Mouse (Mus musculus) MEL-GATA-1-ER (cell line): ENCODE data around the gene Ptk6.
"Not testable (repeated sequence)": the region's sequence is repeated elsewhere in the genome, so short reads cannot be mapped to it uniquely, and the experiment has no call there.

Experiments
- DNase-seq: peaks from one replicate; pipeline ENCODE4 v3.0.0-alpha.2; 2012; ENCODE audit warnings: low read depth; ENCODE audit errors: extremely low read depth

Ptk6 gene

GRCm38 (mm10) chr2:181219538-181220216, 17.1 kb upstream of the Ptk6 start, which contains the start of gene Fndc11:
TSS of gene Fndc11 (plus strand) at chr2:181220013.
- DNase-seq: no peak

GRCm38 (mm10) chr2:181218881-181219485, 16.4 kb upstream of the Ptk6 start:
- DNase-seq: no peak

DNA sequence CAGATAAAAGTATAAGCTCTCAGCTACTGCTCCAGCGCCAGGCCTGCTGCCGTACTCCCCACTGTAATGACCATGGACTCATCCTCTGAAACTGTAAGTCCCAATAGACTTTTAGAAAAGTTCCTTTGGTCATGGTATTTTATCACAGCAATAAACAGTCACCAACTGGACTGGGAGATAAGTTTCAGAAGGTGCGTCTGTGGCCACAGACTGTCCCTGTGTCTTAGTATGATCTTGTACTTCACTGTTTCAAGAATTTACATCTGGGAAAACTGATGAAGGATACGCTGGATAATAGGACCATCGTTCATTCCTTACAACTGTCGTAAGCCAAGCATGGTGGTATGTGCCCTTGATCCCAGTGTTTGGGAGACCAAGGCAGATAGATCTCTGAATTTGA, 13.4 kb upstream of the Ptk6 start:
- DNase-seq: no peak

- no peak for DNase-seq
Measured at GRCm38 (mm10) chr2:181213021-181213445, 10.4 kb upstream of the Ptk6 start, which contains the start of gene Srms. TSS of gene Srms (minus strand) at chr2:181213185.

GRCm38 (mm10) chr2:181212389-181213020, 9.9 kb upstream of the Ptk6 start:
- no peak for DNase-seq

DNA sequence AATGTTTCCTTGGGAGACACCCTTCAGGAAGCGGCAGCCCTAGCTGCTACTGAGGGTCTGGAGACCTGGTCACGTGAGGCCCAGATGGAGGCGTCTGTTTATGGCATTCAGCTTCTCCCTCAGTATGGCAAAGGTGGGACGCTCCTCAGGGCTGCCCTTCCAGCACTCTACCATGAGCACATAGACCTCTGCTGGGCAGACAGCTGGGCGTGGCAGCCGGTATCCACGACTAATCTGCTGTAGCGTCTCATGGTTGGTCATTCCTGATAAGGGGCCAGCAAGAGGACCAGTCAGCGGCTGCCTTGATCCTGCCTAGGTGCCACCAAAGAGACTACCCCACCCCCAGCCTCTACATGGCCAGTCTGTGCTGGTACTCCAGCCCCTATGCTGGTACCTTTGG, 3.5 kb upstream of the Ptk6 start:
- no peak for DNase-seq

GRCm38 (mm10) chr2:181205678-181206077, 3.1 kb upstream of the Ptk6 start:
- no peak for DNase-seq

DNA sequence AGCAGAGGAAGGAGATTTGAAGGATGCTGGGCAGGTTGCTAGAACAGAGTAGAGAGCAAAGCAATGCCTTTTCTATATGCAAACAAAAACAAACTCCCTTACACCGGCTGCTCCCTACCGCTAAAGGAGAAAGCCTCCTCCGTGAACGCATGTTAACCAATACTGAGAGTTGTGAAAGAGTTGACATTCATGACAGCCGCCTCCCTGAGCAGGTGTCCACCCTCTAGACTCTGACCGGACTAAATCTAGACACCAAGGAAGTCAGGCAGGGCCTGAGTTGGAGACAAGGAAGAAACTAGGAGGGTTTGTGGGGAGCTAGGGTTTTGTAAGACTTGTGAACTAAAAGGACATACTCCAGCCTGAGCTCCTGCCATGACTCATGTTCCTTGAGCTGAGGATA, 297 bp upstream of the Ptk6 start:
- DNase-seq: no peak

DNA sequence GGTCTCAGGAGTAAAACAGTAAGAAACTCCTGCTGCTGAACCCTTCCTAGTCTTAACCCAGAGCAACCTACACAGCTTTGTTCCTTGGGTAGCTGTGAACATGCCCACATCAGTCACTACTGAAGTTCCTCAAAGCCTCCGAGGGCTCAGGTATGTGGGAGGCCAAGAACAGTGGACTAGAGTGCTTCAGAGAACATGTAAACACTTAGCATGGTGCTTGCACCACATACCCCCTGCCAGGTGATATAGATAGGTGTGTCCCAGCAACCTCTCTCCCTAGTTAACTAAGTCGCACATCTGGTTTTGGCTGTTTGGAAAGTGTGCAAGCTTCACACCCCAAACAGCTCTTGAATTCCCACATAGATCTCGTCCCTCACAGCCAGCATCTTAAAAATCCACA, 983 bp downstream of the Ptk6 start:
- DNase-seq: no peak

DNA sequence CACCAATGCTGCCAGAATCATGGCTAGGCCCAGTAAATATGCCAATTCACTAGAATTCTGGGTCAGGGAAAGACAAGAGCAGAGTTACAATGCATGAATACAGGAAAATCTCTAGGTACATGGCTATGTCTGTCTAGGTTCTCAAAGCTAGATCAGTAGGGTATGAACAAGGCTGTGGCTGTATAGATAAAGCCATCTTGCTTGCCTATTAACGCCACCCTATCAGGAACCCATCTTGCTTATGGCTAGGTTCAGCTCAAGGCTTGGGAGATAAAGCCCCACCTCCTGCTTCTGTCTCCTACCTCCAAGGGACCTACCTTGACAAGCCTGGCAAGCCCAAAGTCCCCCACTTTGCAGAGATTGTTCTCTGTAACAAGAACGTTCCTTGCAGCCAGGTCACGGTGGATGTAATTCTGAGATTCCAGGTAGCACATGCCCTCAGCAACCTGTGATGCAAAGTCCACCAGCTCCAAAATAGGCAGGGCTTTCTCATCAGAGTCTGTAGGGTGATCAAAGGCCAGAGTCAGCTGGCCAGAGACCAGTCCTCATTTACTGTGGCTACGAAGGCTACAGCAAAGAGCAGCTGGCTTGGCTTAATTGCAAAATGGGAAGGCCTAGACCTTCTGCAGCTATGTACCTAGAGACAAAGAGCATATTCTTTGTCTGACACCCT, 5.8 kb downstream of the Ptk6 start:
- no peak for DNase-seq

GRCm38 (mm10) chr2:181193044-181193443, 9.5 kb downstream of the Ptk6 start:
- DNase-seq: no peak

DNA sequence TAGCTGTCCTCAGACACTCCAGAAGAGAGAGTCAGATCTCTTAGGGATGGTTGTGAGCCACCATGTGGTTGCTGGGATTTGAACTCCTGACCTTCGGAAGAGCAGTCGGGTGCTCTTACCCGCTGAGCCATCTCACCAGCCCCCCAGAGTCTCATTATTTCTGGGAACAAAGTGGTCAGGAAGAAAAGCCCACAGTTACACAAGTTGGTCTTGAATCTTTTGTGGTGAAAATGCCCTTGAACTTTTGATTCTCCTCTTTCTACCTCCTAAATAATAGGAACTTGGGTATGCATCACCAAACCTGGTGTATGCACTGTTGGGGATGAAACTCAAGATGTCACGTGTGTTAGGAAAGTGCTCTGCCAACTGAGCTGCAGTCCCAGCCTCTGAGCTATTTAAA, 10.7 kb downstream of the Ptk6 start:
- DNase-seq: no peak

- not testable (repeated sequence) for DNase-seq
Measured at GRCm38 (mm10) chr2:181191385-181191784, 11.2 kb downstream of the Ptk6 start.

DNA sequence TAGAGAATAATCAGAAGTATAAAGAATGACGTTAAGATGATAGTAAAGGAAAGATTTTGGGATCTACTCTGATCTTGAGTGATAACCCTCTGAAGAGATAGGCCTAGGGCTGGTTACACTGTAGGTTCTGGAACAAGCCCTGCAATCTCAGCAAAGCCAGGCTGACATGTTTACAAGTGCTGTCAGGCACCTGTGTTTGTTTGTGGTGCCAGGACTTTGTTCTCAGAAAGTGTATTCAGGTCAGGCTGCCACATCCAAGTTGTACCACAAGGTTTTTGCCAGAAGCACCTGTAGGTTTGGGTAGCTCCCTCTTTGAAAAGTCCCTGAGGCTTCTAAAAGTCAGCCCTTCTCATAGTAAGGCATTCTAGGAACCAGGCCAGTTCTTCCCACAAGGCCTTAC, 13.3 kb downstream of the Ptk6 start:
- no peak for DNase-seq

DNA sequence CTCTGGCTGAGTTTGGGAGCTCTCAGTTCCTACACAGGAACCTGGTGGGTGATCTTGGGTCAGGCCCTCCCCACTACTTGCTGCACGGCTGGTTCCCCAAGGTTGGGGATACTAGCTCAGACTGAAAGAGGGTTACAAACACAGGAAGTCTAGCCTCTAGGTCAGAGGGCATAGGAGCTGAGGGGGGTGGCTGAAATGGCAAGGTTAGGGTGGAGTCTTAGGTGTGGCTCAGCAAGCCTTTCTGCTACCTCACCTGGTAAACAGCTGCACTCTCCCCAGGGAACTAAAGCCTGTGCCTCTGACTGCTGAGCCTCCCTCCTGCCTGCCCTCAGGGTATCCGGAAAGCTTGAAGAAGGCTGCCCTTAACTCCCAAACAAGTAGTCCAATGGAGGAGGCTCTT, 13.9 kb downstream of the Ptk6 start:
- no peak for DNase-seq

- DNase-seq: peak; percentile 87
Measured at GRCm38 (mm10) chr2:181187121-181188000, 15.2 kb downstream of the Ptk6 start, which contains the start of gene Ppdpf. TSS of gene Ppdpf (plus strand) at chr2:181187247.

- peak; percentile 68 for DNase-seq
Measured at GRCm38 (mm10) chr2:181186635-181187034, 16.0 kb downstream of the Ptk6 start.

DNA sequence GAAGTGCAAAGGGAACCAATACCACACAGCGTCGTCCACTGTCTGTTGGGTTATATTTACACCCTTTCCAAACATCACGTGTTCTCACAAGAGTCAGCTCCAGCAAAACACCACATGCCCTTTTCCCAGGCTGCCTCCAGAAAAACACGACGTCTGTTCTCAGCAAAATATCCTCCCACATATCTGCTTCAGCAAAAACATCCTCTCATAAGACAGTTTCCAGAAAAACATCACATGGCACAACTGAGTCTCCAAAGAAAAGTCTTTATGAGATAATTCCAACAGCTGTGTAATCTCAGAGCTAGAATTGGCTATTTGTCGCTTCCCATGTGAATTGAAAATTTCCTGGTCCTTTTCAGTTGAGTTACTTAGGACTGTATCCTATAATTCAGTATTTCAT, 21.7 kb downstream of the Ptk6 start:
- DNase-seq: no peak

DNA sequence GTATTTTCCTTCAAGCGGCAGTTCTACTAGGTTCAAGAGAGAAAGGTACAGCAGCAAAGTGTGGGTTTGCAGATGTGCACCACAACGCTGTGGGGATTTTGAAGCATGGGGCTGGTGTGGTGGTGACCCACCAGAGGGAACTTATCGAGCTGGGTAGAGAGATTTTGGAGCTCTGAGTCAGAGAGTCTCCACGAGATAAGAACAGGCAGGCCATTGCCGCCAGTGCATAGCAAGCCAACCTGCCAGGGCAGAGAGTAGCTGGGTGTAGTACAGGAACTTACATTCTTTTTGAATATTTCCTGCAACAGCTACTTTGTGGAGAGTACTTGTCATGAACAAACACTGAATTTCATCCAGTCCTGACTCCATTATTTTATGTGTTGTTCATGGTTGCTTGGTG, 24.1 kb downstream of the Ptk6 start:
- DNase-seq: no peak

DNA sequence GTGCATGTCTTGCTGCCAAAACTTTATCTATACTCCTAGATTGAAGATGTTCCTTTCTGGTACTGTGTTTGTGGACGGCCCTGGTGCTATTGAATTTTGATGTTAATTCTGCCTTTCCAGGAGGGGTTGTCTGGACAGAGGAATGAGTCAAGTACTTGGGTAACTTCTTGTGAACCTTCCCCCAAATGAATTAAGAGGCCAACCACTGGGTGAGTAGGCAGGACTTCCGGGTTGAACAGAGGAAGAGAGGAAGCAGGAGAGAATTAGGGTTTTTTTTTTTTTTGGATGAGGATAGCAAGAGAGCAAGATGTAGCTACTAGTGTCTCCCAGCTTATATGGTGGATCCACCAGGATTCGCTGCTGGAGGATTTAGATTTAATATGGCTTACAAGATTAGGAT, 24.6 kb downstream of the Ptk6 start:
- DNase-seq: no peak

- no peak for DNase-seq
Measured at GRCm38 (mm10) chr2:181174646-181175045, 27.9 kb downstream of the Ptk6 start.
